Mouse (Mus musculus) stomach, embryonic 16.5 days (tissue): Measurements from ENCODE around the gene Robo1. TPM values are rescaled to one million over a fixed set of nuclear protein-coding genes. Genes with fewer than 3 reads are reported as not detected.

ENCODE experiments used
- ATAC-seq: fragments of 200-750 bp; cut with Nextera tagmentation; 2 replicates; pipeline ENCODE4 v1.8.0; 2017; ENCODE audit warnings: moderate number of reproducible peaks, moderate TSS enrichment; ENCODE audit not compliant: insufficient read depth, low FRiP score
- H3K27ac ChIP-seq: fragments of 300-500 bp; sonication (generic); 2 replicates; pipeline ENCODE4 v1.5.1; 2014; ENCODE audit warnings: low read length
- H3K27me3 ChIP-seq: fragments of 300-500 bp; sonication (generic); 2 replicates; pipeline ENCODE4 v1.6.1; 2014; ENCODE audit warnings: low read length, control low read depth, mixed read lengths; ENCODE audit not compliant: control insufficient read depth, insufficient read depth
- H3K36me3 ChIP-seq: fragments of 300-500 bp; sonication (generic); 2 replicates; pipeline ENCODE4 v1.6.1; 2014; ENCODE audit warnings: low read length; ENCODE audit not compliant: control insufficient read depth, insufficient read depth
- H3K4me1 ChIP-seq: fragments of 300-500 bp; sonication (generic); 2 replicates; pipeline ENCODE4 v1.6.1; 2014; ENCODE audit warnings: low read length, control low read depth, mixed read lengths; ENCODE audit not compliant: control insufficient read depth, insufficient read depth
- H3K4me2 ChIP-seq: fragments of 300-500 bp; sonication (generic); 2 replicates; pipeline ENCODE4 v1.6.1; 2014; ENCODE audit warnings: low read depth, low read length, mixed read lengths
- H3K4me3 ChIP-seq: fragments of 300-500 bp; sonication (generic); replicated peaks from 2 replicates; pipeline ENCODE4 v1.5.1; 2014; ENCODE audit warnings: mild to moderate bottlenecking, low read length
- H3K9ac ChIP-seq: fragments of 300-500 bp; sonication (generic); 2 replicates; pipeline ENCODE4 v1.6.1; 2014; ENCODE audit warnings: low read length
- H3K9me3 ChIP-seq: fragments of 300-500 bp; sonication (generic); replicated peaks from 2 replicates; pipeline ENCODE4 v1.6.1; 2016; ENCODE audit warnings: low read length, control low read depth; ENCODE audit not compliant: control insufficient read depth
- WGBS: fragments of 180-500 bp; shearing (Covaris S2); extraction: QIAGEN DNeasy Blood & Tissue Kit; methylation state at CpG from one replicate; pipeline ENCODE4 v1.1.7; 2014; 5-methylcytosine and 5-hydroxymethylcytosine counted together
- polyA plus RNA-seq: library from polyadenylated mRNA; unstranded; fragments of >200 nt; fragmentation: Nextera tagmentation; extraction: Ambion mirVana; gene quantifications from 2 replicates; pipeline ENCODE4 v1.2.1, GENCODE M21; 2015

Gene Robo1
- polyA plus RNA-seq, 1 experiment from 2014 or later, result 23.4 TPM

GRCm38 (mm10) chr16:72798405-72798949 is 490.4 kb downstream of the Robo1 start:
- no peak for ATAC-seq
- Histone ChIP-seq H3K36me3 (no peaks in the 10 kb centered on the region), H3K4me1 (peaks cover 17% of the 10 kb centered on the region), H3K4me3 (no peak overlapping the region), H3K9ac (no peak overlapping the region), H3K27me3 (no peaks in the 10 kb centered on the region), H3K4me2 (no peak overlapping the region), H3K27ac (no peak overlapping the region), H3K9me3 (no peaks in the 10 kb centered on the region)
- 87% methylated on average over 12 of the region's 12 CpGs for WGBS

- Histone ChIP-seq H3K9ac (no peak overlapping the region), H3K27ac (no peak overlapping the region), H3K4me1 (peaks cover 13% of the 10 kb centered on the region), H3K27me3 (no peaks in the 10 kb centered on the region), H3K4me3 (no peak overlapping the region), H3K36me3 (no peaks in the 10 kb centered on the region), H3K4me2 (no peak overlapping the region), H3K9me3 (no peaks in the 10 kb centered on the region)
- ATAC-seq, result peak; percentile 44; the same call in 1 of the 2 replicates
- WGBS, result 65% methylated on average over 15 of the region's 15 CpGs
Observed at GRCm38 (mm10) chr16:72800121-72800749, 492.1 kb downstream of the Robo1 start.

- Histone ChIP-seq H3K9me3 (no peaks in the 10 kb centered on the region), H3K9ac (no peak overlapping the region), H3K4me3 (no peak overlapping the region), H3K36me3 (no peaks in the 10 kb centered on the region), H3K27ac (no peak overlapping the region), H3K4me1 (peaks cover 11% of the 10 kb centered on the region), H3K27me3 (no peaks in the 10 kb centered on the region), H3K4me2 (no peak overlapping the region)
- no peak for ATAC-seq
- WGBS, result 86% methylated on average over 6 of the region's 6 CpGs
Observed at GRCm38 (mm10) chr16:72800788-72801187, 492.7 kb downstream of the Robo1 start.

- Histone ChIP-seq H3K27me3 (no peaks in the 10 kb centered on the region), H3K9ac (peak overlapping the region; percentile 11; the same call in 1 of the 2 replicates), H3K4me1 (peaks cover 13% of the 10 kb centered on the region), H3K36me3 (no peaks in the 10 kb centered on the region), H3K4me2 (peak overlapping the region; percentile 48), H3K4me3 (peak overlapping the region; percentile 29), H3K27ac (0 out of 2 replicates have a peak overlapping the region, but pooled peaks have one; percentile 3), H3K9me3 (no peaks in the 10 kb centered on the region)
- 20% methylated on average over 10 of the region's 10 CpGs for WGBS
- ATAC-seq, result peak; percentile 44; the same call in 1 of the 2 replicates
Observed at GRCm38 (mm10) chr16:72808351-72808750, 500.2 kb downstream of the Robo1 start.

GRCm38 (mm10) chr16:72810942-72811341 is 502.8 kb downstream of the Robo1 start:
- no peak; the same call in 1 of the 2 replicates for ATAC-seq
- 54% methylated on average over 3 of the region's 3 CpGs for WGBS
- no peaks in the 10 kb centered on the region for H3K9me3 ChIP-seq
- no peaks in the 10 kb centered on the region for H3K27me3 ChIP-seq
- H3K9ac ChIP-seq, result no peak overlapping the region
- H3K27ac ChIP-seq, result no peak overlapping the region
- H3K36me3 ChIP-seq, result no peaks in the 10 kb centered on the region
- no peak overlapping the region for H3K4me2 ChIP-seq
- H3K4me3 ChIP-seq, result no peak overlapping the region
- peaks cover 13% of the 10 kb centered on the region for H3K4me1 ChIP-seq

GRCm38 (mm10) chr16:72811494-72811893 is 503.4 kb downstream of the Robo1 start:
- no peak for ATAC-seq
- WGBS, result 82% methylated on average over 5 of the region's 5 CpGs
- no peak overlapping the region for H3K4me3 ChIP-seq
- H3K4me1 ChIP-seq, result peaks cover 13% of the 10 kb centered on the region
- H3K36me3 ChIP-seq, result no peaks in the 10 kb centered on the region
- H3K4me2 ChIP-seq, result no peak overlapping the region
- H3K9ac ChIP-seq, result no peak overlapping the region
- no peaks in the 10 kb centered on the region for H3K9me3 ChIP-seq
- H3K27me3 ChIP-seq, result no peaks in the 10 kb centered on the region
- H3K27ac ChIP-seq, result no peak overlapping the region

GRCm38 (mm10) chr16:72811908-72812307 is 503.8 kb downstream of the Robo1 start:
- H3K9ac ChIP-seq, result no peak overlapping the region
- H3K27me3 ChIP-seq, result no peaks in the 10 kb centered on the region
- H3K4me1 ChIP-seq, result peaks cover 13% of the 10 kb centered on the region
- ATAC-seq, result no peak
- no peak overlapping the region for H3K4me2 ChIP-seq
- 49% methylated on average over 3 of the region's 3 CpGs for WGBS
- no peak overlapping the region for H3K27ac ChIP-seq
- no peak overlapping the region for H3K4me3 ChIP-seq
- H3K36me3 ChIP-seq, result no peaks in the 10 kb centered on the region
- H3K9me3 ChIP-seq, result no peaks in the 10 kb centered on the region

GRCm38 (mm10) chr16:72828381-72828780 is 520.3 kb downstream of the Robo1 start:
- ATAC-seq, result no peak
- H3K4me2 ChIP-seq, result no peak overlapping the region

GRCm38 (mm10) chr16:72829530-72829929 is 521.4 kb downstream of the Robo1 start:
- no peak overlapping the region for H3K4me2 ChIP-seq
- no peak overlapping the region for H3K9ac ChIP-seq
- peaks cover 8% of the 10 kb centered on the region; the same call in 1 of the 2 replicates for H3K4me1 ChIP-seq
- no peak for ATAC-seq
- no peaks in the 10 kb centered on the region for H3K36me3 ChIP-seq
- H3K9me3 ChIP-seq, result no peaks in the 10 kb centered on the region
- H3K4me3 ChIP-seq, result no peak overlapping the region
- no peaks in the 10 kb centered on the region for H3K27me3 ChIP-seq
- H3K27ac ChIP-seq, result no peak overlapping the region
- WGBS, result 37% methylated on average over 8 of the region's 8 CpGs

More at GRCm38 (mm10) chr16:72828381-72828780, 520.3 kb downstream of the Robo1 start:
- Histone ChIP-seq H3K4me3 (no peak overlapping the region), H3K4me1 (peaks cover 8% of the 10 kb centered on the region; the same call in 1 of the 2 replicates), H3K27me3 (no peaks in the 10 kb centered on the region), H3K27ac (no peak overlapping the region), H3K9ac (no peak overlapping the region), H3K9me3 (no peaks in the 10 kb centered on the region), H3K36me3 (no peaks in the 10 kb centered on the region)
- 52% methylated on average over 8 of the region's 8 CpGs for WGBS
